Mouse (Mus musculus) kidney, embryonic 14.5 days (tissue): Measurements from ENCODE around the gene Cbr3. TPM values are rescaled to one million over a fixed set of nuclear protein-coding genes. Genes with fewer than 3 reads are reported as not detected.

ENCODE experiments used
- ATAC-seq: fragments of 200-750 bp; cut with Nextera tagmentation; 2 replicates; pipeline ENCODE4 v1.8.0; 2017; ENCODE audit warnings: moderate number of reproducible peaks, mild to moderate bottlenecking, moderate TSS enrichment, moderate library complexity; ENCODE audit not compliant: low FRiP score, low TSS enrichment
- H3K27ac ChIP-seq: fragments of 300-500 bp; sonication (generic); 2 replicates; pipeline ENCODE4 v1.5.1; 2014; ENCODE audit warnings: low read depth, mild to moderate bottlenecking, low read length, moderate library complexity, mixed read lengths
- H3K27me3 ChIP-seq: fragments of 300-500 bp; sonication (generic); 2 replicates; pipeline ENCODE4 v1.6.1; 2014; ENCODE audit warnings: mild to moderate bottlenecking, low read length; ENCODE audit not compliant: control insufficient read depth, insufficient read depth
- H3K36me3 ChIP-seq: fragments of 300-500 bp; sonication (generic); 2 replicates; pipeline ENCODE4 v1.6.1; 2014; ENCODE audit warnings: low read length, mixed read lengths; ENCODE audit not compliant: control insufficient read depth, insufficient read depth
- H3K4me1 ChIP-seq: fragments of 300-500 bp; sonication (generic); 2 replicates; pipeline ENCODE4 v1.6.1; 2014; ENCODE audit warnings: low read length, mixed read lengths; ENCODE audit not compliant: control insufficient read depth, insufficient read depth
- H3K4me2 ChIP-seq: fragments of 300-500 bp; sonication (generic); replicated peaks from 2 replicates; pipeline ENCODE4 v1.6.1; 2014; ENCODE audit warnings: low read depth, mild to moderate bottlenecking, low read length
- H3K4me3 ChIP-seq: fragments of 300-500 bp; sonication (generic); 2 replicates; pipeline ENCODE4 v1.5.1; 2014; ENCODE audit warnings: mild to moderate bottlenecking, low read length
- H3K9ac ChIP-seq: fragments of 300-500 bp; sonication (generic); 2 replicates; pipeline ENCODE4 v1.6.1; 2014; ENCODE audit warnings: low read depth, mild to moderate bottlenecking, low read length, moderate library complexity
- H3K9me3 ChIP-seq: fragments of 300-500 bp; sonication (generic); 2 replicates; pipeline ENCODE4 v1.6.1; 2016; ENCODE audit warnings: low read length; ENCODE audit not compliant: control insufficient read depth
- WGBS: fragments of 180-500 bp; shearing (Covaris S2); extraction: QIAGEN DNeasy Blood & Tissue Kit; methylation state at CpG from one replicate; pipeline ENCODE4 v1.1.7; 2014; 5-methylcytosine and 5-hydroxymethylcytosine counted together
- polyA plus RNA-seq: library from polyadenylated mRNA; unstranded; fragments of >200 nt; fragmentation: Nextera tagmentation; extraction: Ambion mirVana; gene quantifications from 2 replicates; pipeline ENCODE4 v1.2.1, GENCODE M21; 2014

The Cbr3 gene
- polyA plus RNA-seq, 1 experiment from 2014 or later: 4.1 TPM

GRCm38 (mm10) chr16:93732875-93733569, 50.0 kb downstream of the Cbr3 start:
- Histone ChIP-seq H3K4me2 (no peak overlapping the region), H3K4me3 (no peak overlapping the region), H3K9ac (no peak overlapping the region), H3K36me3 (no peaks in the 10 kb centered on the region), H3K9me3 (no peaks in the 10 kb centered on the region), H3K27me3 (no peaks in the 10 kb centered on the region), H3K27ac (no peak overlapping the region), H3K4me1 (no peaks in the 10 kb centered on the region; the same call in none of the 2 replicates)
- WGBS: 67% methylated on average over 18 of the region's 18 CpGs
- ATAC-seq: no peak

- WGBS: 86% methylated on average over 11 of the region's 11 CpGs
- Histone ChIP-seq H3K4me2 (no peak overlapping the region), H3K9me3 (no peaks in the 10 kb centered on the region), H3K27me3 (no peaks in the 10 kb centered on the region), H3K4me3 (no peak overlapping the region), H3K4me1 (no peaks in the 10 kb centered on the region), H3K9ac (no peak overlapping the region), H3K36me3 (no peaks in the 10 kb centered on the region), H3K27ac (no peak overlapping the region)
- no peak for ATAC-seq
Measured at GRCm38 (mm10) chr16:93739251-93739650, 56.2 kb downstream of the Cbr3 start.

Other genes starting within 250 kb of the Cbr3 start
- 12.4 and 13.9 TPM in 2 replicates for gene Setd4, start 79.2 kb upstream of the Cbr3 start, polyA plus RNA-seq
- 96.0 and 104 TPM in 2 replicates for gene Cbr1, start 77.4 kb upstream of the Cbr3 start, polyA plus RNA-seq
- gene Gm5678, start 55.1 kb upstream of the Cbr3 start, polyA plus RNA-seq: not detected in 2 replicates
- gene Dop1b, start 28.7 kb downstream of the Cbr3 start, polyA plus RNA-seq: 21.4 and 21.6 TPM in 2 replicates
- 23.5 and 42.7 TPM in 2 replicates for gene Morc3, start 148.9 kb downstream of the Cbr3 start, polyA plus RNA-seq
- 91.6 and 91.7 TPM in 2 replicates for gene Chaf1b, start 200.7 kb downstream of the Cbr3 start, polyA plus RNA-seq